Mouse (Mus musculus): ENCODE measurements around the gene Scap.

- TF ChIP-seq POLR2A (IDR thresholded peaks at IDR 0.05; ENCODE audit: insufficient read depth, low read length) (no peak), CTCF (IDR thresholded peaks at IDR 0.05; ENCODE audit: low read depth, low read length) (peak; percentile 83)
These were observed 36.0 kb upstream of the Scap start for GRCm38 (mm10) chr9:110296867-110297627.
